Mouse (Mus musculus): ENCODE data around the gene Clrn3. TPM values are rescaled to one million over a fixed set of nuclear protein-coding genes. Genes with fewer than 3 reads are reported as not detected.
"Not testable (repeated sequence)": the region's sequence is repeated elsewhere in the genome, so short reads cannot be mapped to it uniquely, and the experiment has no call there.

The Clrn3 gene
- total RNA-seq, 2 experiments from 2014 or later = 3.8 TPM; not detected in 1

GRCm38 (mm10) chr7:135537341-135537901 is 9.0 kb upstream of the Clrn3 start, which contains the start of gene Ptpre:
TSS of gene Ptpre (plus strand) at chr7:135537481.
- peak; percentile 67 to 77 for DNase-seq (ENCODE audit: low spot score in 2 of 2)

- no peak for DNase-seq (ENCODE audit: low spot score in 2 of 2)
These were observed 7.5 kb upstream of the Clrn3 start for GRCm38 (mm10) chr7:135535908-135536307.

GRCm38 (mm10) chr7:135534548-135535189 is 6.2 kb upstream of the Clrn3 start:
- no peak for DNase-seq (ENCODE audit: low spot score in 2 of 2)

- DNase-seq (ENCODE audit: low spot score in 2 of 2) = no peak
These were observed 614 bp upstream of the Clrn3 start for GRCm38 (mm10) chr7:135529068-135529467.

GRCm38 (mm10) chr7:135527169-135527568 is 1.3 kb downstream of the Clrn3 start:
- DNase-seq (ENCODE audit: low spot score in 2 of 2) = no peak

GRCm38 (mm10) chr7:135526574-135527152 is 1.8 kb downstream of the Clrn3 start:
- no peak for DNase-seq (ENCODE audit: low spot score in 2 of 2)

GRCm38 (mm10) chr7:135524424-135524967 is 4.0 kb downstream of the Clrn3 start:
- DNase-seq (ENCODE audit: low spot score in 2 of 2) = no peak

- DNase-seq (ENCODE audit: low spot score in 2 of 2) = no peak
These were observed 4.5 kb downstream of the Clrn3 start for GRCm38 (mm10) chr7:135523981-135524380.

- no peak for DNase-seq (ENCODE audit: low spot score in 2 of 2)
These were observed 6.5 kb downstream of the Clrn3 start for GRCm38 (mm10) chr7:135521755-135522512.

GRCm38 (mm10) chr7:135520241-135520640 is 8.2 kb downstream of the Clrn3 start:
- DNase-seq (ENCODE audit: low spot score in 2 of 2) = no peak

- DNase-seq (ENCODE audit: low spot score in 2 of 2) = no peak
These were observed 11.3 kb downstream of the Clrn3 start for GRCm38 (mm10) chr7:135517191-135517590.

- no peak for DNase-seq (ENCODE audit: low spot score in 2 of 2)
These were observed 16.7 kb downstream of the Clrn3 start for GRCm38 (mm10) chr7:135511723-135512122.

- no peak for DNase-seq (ENCODE audit: low spot score in 2 of 2)
These were observed 18.0 kb downstream of the Clrn3 start for GRCm38 (mm10) chr7:135510431-135510830.

- no peak for DNase-seq (ENCODE audit: low spot score in 2 of 2)
These were observed 19.2 kb downstream of the Clrn3 start for GRCm38 (mm10) chr7:135509272-135509671.

- DNase-seq (ENCODE audit: low spot score in 2 of 2) = no peak
These were observed 19.9 kb downstream of the Clrn3 start for GRCm38 (mm10) chr7:135508602-135509001.

- not testable (repeated sequence) for DNase-seq (ENCODE audit: low spot score in 2 of 2)
These were observed 21.9 kb downstream of the Clrn3 start for GRCm38 (mm10) chr7:135506506-135506905.

- no peak for DNase-seq (ENCODE audit: low spot score in 2 of 2)
These were observed 29.1 kb downstream of the Clrn3 start for GRCm38 (mm10) chr7:135499403-135499802.

GRCm38 (mm10) chr7:135498565-135499186 is 29.8 kb downstream of the Clrn3 start:
- DNase-seq (ENCODE audit: low spot score in 2 of 2) = no peak

GRCm38 (mm10) chr7:135495303-135495702 is 33.2 kb downstream of the Clrn3 start:
- DNase-seq (ENCODE audit: low spot score in 2 of 2) = no peak

- DNase-seq (ENCODE audit: low spot score in 2 of 2) = no peak
These were observed 38.0 kb downstream of the Clrn3 start for GRCm38 (mm10) chr7:135490500-135490886.
